Mouse (Mus musculus): ENCODE measurements at regions not wholly inside any gene's neighbourhood (a gene's known extent, or its start where the extent isn't known, plus 50 kb on each side); places are given as distances from the start of the nearest gene placed in this dataset.

DNA sequence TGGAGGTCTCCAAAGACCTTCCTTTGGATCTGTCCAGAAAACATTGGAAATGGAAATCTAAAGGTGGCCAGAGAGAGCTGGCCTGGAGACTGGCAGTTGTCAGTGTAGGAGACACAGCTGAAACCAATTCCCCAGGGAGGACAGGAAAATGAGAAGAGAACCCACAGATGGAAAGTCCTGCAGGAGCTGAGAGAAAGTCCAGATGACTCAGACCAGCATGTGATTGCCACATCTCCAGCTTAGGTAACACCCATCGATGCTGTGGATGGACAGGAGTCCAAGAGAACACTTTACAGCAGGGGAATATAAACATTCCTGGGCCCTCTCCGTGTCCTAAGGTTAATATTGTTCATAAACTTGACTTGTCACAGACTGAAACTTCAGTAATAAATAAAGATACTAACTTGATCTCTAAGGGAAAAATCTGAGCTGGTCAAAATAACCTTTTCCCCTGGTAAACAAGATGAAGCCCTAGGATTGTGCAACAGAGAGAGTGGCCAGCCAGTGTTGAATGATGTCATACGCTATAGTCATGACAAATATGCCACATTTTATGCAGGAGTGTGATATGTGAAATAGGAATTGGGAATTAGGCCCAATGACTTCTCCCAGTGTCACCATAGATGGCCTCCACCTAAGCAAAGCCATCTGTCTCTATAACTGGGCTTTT lies 120.4 kb upstream of the Usp24 start:
- TF ChIP-seq CTCF (IDR thresholded peaks at IDR 0.05; ENCODE audit: control insufficient read depth, insufficient read depth, low read length) (no peak), POLR2A (IDR thresholded peaks at IDR 0.05; ENCODE audit: borderline replicate concordance, control insufficient read depth, low read depth, low read length) (no peak)
